Mouse (Mus musculus) lung, embryonic 16.5 days (tissue): ENCODE measurements around the gene Lrrc75b. TPM values are rescaled to one million over a fixed set of nuclear protein-coding genes. Genes with fewer than 3 reads are reported as not detected.
A peak's percentile ranks its signal among the peaks of the same experiment; 100 is the strongest.

Experiments
- ATAC-seq: fragments of 200-750 bp; cut with Nextera tagmentation; 2 replicates; pipeline ENCODE4 v1.8.0; 2017; ENCODE audit warnings: low read depth, mild to moderate bottlenecking, moderate library complexity
- H3K27ac ChIP-seq: fragments of 300-500 bp; sonication (generic); 2 replicates; pipeline ENCODE4 v1.5.1; 2014; ENCODE audit warnings: mild to moderate bottlenecking, control low read depth, low read length
- H3K27me3 ChIP-seq: fragments of 300-500 bp; sonication (generic); 2 replicates; pipeline ENCODE4 v1.6.1; 2014; ENCODE audit warnings: low read depth, low read length, mixed read lengths; ENCODE audit not compliant: control insufficient read depth, insufficient read depth
- H3K36me3 ChIP-seq: fragments of 300-500 bp; sonication (generic); 2 replicates; pipeline ENCODE4 v1.6.1; 2014; ENCODE audit warnings: low read length; ENCODE audit not compliant: control insufficient read depth, insufficient read depth
- H3K4me1 ChIP-seq: fragments of 300-500 bp; sonication (generic); replicated peaks from 2 replicates; pipeline ENCODE4 v1.6.1; 2014; ENCODE audit warnings: low read length, mixed read lengths; ENCODE audit not compliant: control insufficient read depth, insufficient read depth
- H3K4me2 ChIP-seq: fragments of 300-500 bp; sonication (generic); 2 replicates; pipeline ENCODE4 v1.6.1; 2014; ENCODE audit warnings: low read depth, low read length, control low read depth
- H3K4me3 ChIP-seq: fragments of 300-500 bp; sonication (generic); 2 replicates; pipeline ENCODE4 v1.5.1; 2014; ENCODE audit warnings: mild to moderate bottlenecking, low read length, control low read depth
- H3K9ac ChIP-seq: fragments of 300-500 bp; sonication (generic); 2 replicates; pipeline ENCODE4 v1.6.1; 2014; ENCODE audit warnings: low read length, control low read depth
- H3K9me3 ChIP-seq: fragments of 300-500 bp; sonication (generic); 2 replicates; pipeline ENCODE4 v1.6.1; 2016; ENCODE audit warnings: low read length; ENCODE audit not compliant: control insufficient read depth
- WGBS: fragments of 180-500 bp; shearing (Covaris S2); extraction: QIAGEN DNeasy Blood & Tissue Kit; methylation state at CpG from one replicate; pipeline ENCODE4 v1.1.7; 2014; 5-methylcytosine and 5-hydroxymethylcytosine counted together
- polyA plus RNA-seq: library from polyadenylated mRNA; unstranded; fragments of >200 nt; fragmentation: Nextera tagmentation; extraction: Ambion mirVana; gene quantifications from 2 replicates; pipeline ENCODE4 v1.2.1, GENCODE M21; 2015

Lrrc75b gene
- polyA plus RNA-seq, 1 experiment from 2014 or later = 1.7 TPM

GRCm38 (mm10) chr10:75589651-75590050 is 29.5 kb upstream of the Lrrc75b start:
- H3K4me3 ChIP-seq = peak overlapping the region; percentile 3; the same call in 1 of the 2 replicates
- H3K27ac ChIP-seq = 0 out of 2 replicates have a peak overlapping the region, but pooled peaks have one; percentile 42
- peak overlapping the region; percentile 29 for H3K9ac ChIP-seq
- peak overlapping the region; percentile 37 for H3K4me2 ChIP-seq
- peaks cover 6% of the 10 kb centered on the region; the same call in 1 of the 2 replicates for H3K27me3 ChIP-seq
- no peak for ATAC-seq
- peaks cover 27% of the 10 kb centered on the region for H3K4me1 ChIP-seq
- WGBS = 34% methylated on average over 16 of the region's 16 CpGs
- H3K9me3 ChIP-seq = no peaks in the 10 kb centered on the region
- H3K36me3 ChIP-seq = no peaks in the 10 kb centered on the region

GRCm38 (mm10) chr10:75589129-75589528 is 29.0 kb upstream of the Lrrc75b start, which contains the start of gene Ggt5:
Ggt5 (plus strand) TSS chr10:75589340.
- peak; percentile 50; the same call in 1 of the 2 replicates for ATAC-seq
- peak within 1 kb of the TSS; percentile 3; the same call in 1 of the 2 replicates for H3K4me3 ChIP-seq
- peaks cover 27% of the 10 kb centered on the region for H3K4me1 ChIP-seq
- H3K27ac ChIP-seq = 0 out of 2 replicates have a peak within 1 kb of the TSS, but pooled peaks have one; percentile 42
- H3K9ac ChIP-seq = peak within 1 kb of the TSS; percentile 29
- peak within 1 kb of the TSS; percentile 37 for H3K4me2 ChIP-seq
- 16% methylated on average over 5 of the region's 5 CpGs for WGBS
- H3K27me3 ChIP-seq = peaks cover 6% of the 10 kb centered on the region; the same call in 1 of the 2 replicates
- no peaks in the 10 kb centered on the region for H3K36me3 ChIP-seq
- H3K9me3 ChIP-seq = no peaks in the 10 kb centered on the region

GRCm38 (mm10) chr10:75588336-75588735 is 28.2 kb upstream of the Lrrc75b start:
- Histone ChIP-seq H3K4me2 (no peak overlapping the region), H3K27ac (no peak overlapping the region), H3K27me3 (peaks cover 6% of the 10 kb centered on the region; the same call in 1 of the 2 replicates), H3K4me3 (no peak overlapping the region), H3K36me3 (no peaks in the 10 kb centered on the region), H3K4me1 (peaks cover 27% of the 10 kb centered on the region), H3K9ac (no peak overlapping the region), H3K9me3 (no peaks in the 10 kb centered on the region)
- 52% methylated on average over 5 of the region's 5 CpGs for WGBS
- no peak for ATAC-seq

- no peak overlapping the region for H3K4me2 ChIP-seq
- no peak for ATAC-seq
- no peak overlapping the region for H3K9ac ChIP-seq
- no peaks in the 10 kb centered on the region for H3K9me3 ChIP-seq
- H3K4me1 ChIP-seq = peaks cover 27% of the 10 kb centered on the region
- 70% methylated on average over 4 of the region's 4 CpGs for WGBS
- H3K27me3 ChIP-seq = peaks cover 6% of the 10 kb centered on the region; the same call in 1 of the 2 replicates
- H3K36me3 ChIP-seq = no peaks in the 10 kb centered on the region
- H3K4me3 ChIP-seq = no peak overlapping the region
- H3K27ac ChIP-seq = no peak overlapping the region
These were observed 27.7 kb upstream of the Lrrc75b start for GRCm38 (mm10) chr10:75587781-75588180.

- ATAC-seq = no peak
These were observed 26.4 kb upstream of the Lrrc75b start for GRCm38 (mm10) chr10:75586553-75586879.

GRCm38 (mm10) chr10:75585876-75586552 is 25.9 kb upstream of the Lrrc75b start:
- WGBS = 15% methylated on average over 20 of the region's 20 CpGs
- Histone ChIP-seq H3K27ac (no peak overlapping the region), H3K9ac (no peak overlapping the region; the same call in 1 of the 2 replicates)

More at GRCm38 (mm10) chr10:75586553-75586879, 26.4 kb upstream of the Lrrc75b start:
- no peak overlapping the region; the same call in 1 of the 2 replicates for H3K9ac ChIP-seq
- H3K27ac ChIP-seq = no peak overlapping the region
- H3K4me1 ChIP-seq = peaks cover 22% of the 10 kb centered on the region
- H3K9me3 ChIP-seq = no peaks in the 10 kb centered on the region
- peaks cover 6% of the 10 kb centered on the region; the same call in 1 of the 2 replicates for H3K27me3 ChIP-seq
- 81% methylated on average over 1 of the region's 1 CpGs for WGBS
- H3K4me3 ChIP-seq = no peak overlapping the region
- H3K36me3 ChIP-seq = no peaks in the 10 kb centered on the region
- no peak overlapping the region for H3K4me2 ChIP-seq

GRCm38 (mm10) chr10:75579129-75579528 is 19.0 kb upstream of the Lrrc75b start:
- ATAC-seq = no peak
- WGBS = 71% methylated on average over 6 of the region's 6 CpGs
- Histone ChIP-seq H3K27ac (no peak overlapping the region), H3K36me3 (no peaks in the 10 kb centered on the region), H3K27me3 (no peaks in the 10 kb centered on the region), H3K9me3 (no peaks in the 10 kb centered on the region), H3K9ac (no peak overlapping the region), H3K4me1 (no peaks in the 10 kb centered on the region), H3K4me3 (no peak overlapping the region), H3K4me2 (no peak overlapping the region)

More at GRCm38 (mm10) chr10:75585876-75586552, 25.9 kb upstream of the Lrrc75b start:
- peaks cover 6% of the 10 kb centered on the region; the same call in 1 of the 2 replicates for H3K27me3 ChIP-seq
- no peaks in the 10 kb centered on the region for H3K36me3 ChIP-seq
- H3K4me1 ChIP-seq = peaks cover 17% of the 10 kb centered on the region
- no peaks in the 10 kb centered on the region for H3K9me3 ChIP-seq
- peak; percentile 71 for ATAC-seq
- H3K4me3 ChIP-seq = no peak overlapping the region
- H3K4me2 ChIP-seq = peak overlapping the region; percentile 30; the same call in 1 of the 2 replicates

GRCm38 (mm10) chr10:75573965-75574364 is 13.8 kb upstream of the Lrrc75b start:
- 82% methylated on average over 9 of the region's 9 CpGs for WGBS
- no peaks in the 10 kb centered on the region for H3K27me3 ChIP-seq
- no peak overlapping the region for H3K4me2 ChIP-seq
- no peaks in the 10 kb centered on the region for H3K36me3 ChIP-seq
- no peaks in the 10 kb centered on the region for H3K4me1 ChIP-seq
- H3K4me3 ChIP-seq = no peak overlapping the region
- ATAC-seq = no peak
- H3K27ac ChIP-seq = no peak overlapping the region
- no peaks in the 10 kb centered on the region for H3K9me3 ChIP-seq
- H3K9ac ChIP-seq = no peak overlapping the region

- H3K9me3 ChIP-seq = no peaks in the 10 kb centered on the region
- no peak overlapping the region for H3K4me3 ChIP-seq
- no peak overlapping the region for H3K4me2 ChIP-seq
- ATAC-seq = no peak
- no peaks in the 10 kb centered on the region for H3K27me3 ChIP-seq
- no peak overlapping the region for H3K27ac ChIP-seq
- WGBS = 73% methylated on average over 10 of the region's 10 CpGs
- H3K9ac ChIP-seq = no peak overlapping the region
- no peaks in the 10 kb centered on the region for H3K36me3 ChIP-seq
- H3K4me1 ChIP-seq = no peaks in the 10 kb centered on the region
These were observed 13.1 kb upstream of the Lrrc75b start for GRCm38 (mm10) chr10:75573181-75573580.
